Mouse (Mus musculus) stomach, embryonic 15.5 days (tissue): Measurements from ENCODE around the gene Phf5a. TPM values are rescaled to one million over a fixed set of nuclear protein-coding genes. Genes with fewer than 3 reads are reported as not detected.

Experiments used
- ATAC-seq: fragments of 200-750 bp; cut with Nextera tagmentation; 2 replicates; pipeline ENCODE4 v1.8.0; 2017; ENCODE audit warnings: low read depth, moderate number of reproducible peaks, moderate TSS enrichment; ENCODE audit not compliant: insufficient read depth, low FRiP score
- H3K27ac ChIP-seq: fragments of 300-500 bp; sonication (generic); 2 replicates; pipeline ENCODE4 v1.5.1; 2015; ENCODE audit warnings: mild to moderate bottlenecking, inconsistent platforms
- H3K27me3 ChIP-seq: fragments of 300-500 bp; sonication (generic); replicated peaks from 2 replicates; pipeline ENCODE4 v1.6.1; 2015; ENCODE audit warnings: inconsistent platforms
- H3K36me3 ChIP-seq: fragments of 300-500 bp; sonication (generic); 2 replicates; pipeline ENCODE4 v1.6.1; 2015; ENCODE audit warnings: inconsistent platforms
- H3K4me1 ChIP-seq: fragments of 300-500 bp; sonication (generic); 2 replicates; pipeline ENCODE4 v1.6.1; 2015; ENCODE audit warnings: inconsistent platforms
- H3K4me2 ChIP-seq: fragments of 300-500 bp; sonication (generic); 2 replicates; pipeline ENCODE4 v1.6.1; 2015; ENCODE audit warnings: mild to moderate bottlenecking, inconsistent platforms
- H3K4me3 ChIP-seq: fragments of 300-500 bp; sonication (generic); replicated peaks from 2 replicates; pipeline ENCODE4 v1.5.1; 2015; ENCODE audit warnings: inconsistent platforms
- H3K9ac ChIP-seq: fragments of 300-500 bp; sonication (generic); 2 replicates; pipeline ENCODE4 v1.6.1; 2015; ENCODE audit warnings: inconsistent platforms
- H3K9me3 ChIP-seq: fragments of 300-500 bp; sonication (generic); 2 replicates; pipeline ENCODE4 v1.6.1; 2016; ENCODE audit warnings: inconsistent platforms
- WGBS: fragments of 180-500 bp; shearing (Covaris S2); methylation state at CpG from one replicate; pipeline ENCODE4 v1.1.7; 2015; 5-methylcytosine and 5-hydroxymethylcytosine counted together
- polyA plus RNA-seq: library from polyadenylated mRNA; unstranded; fragments of >200 nt; fragmentation: Nextera tagmentation; extraction: Ambion mirVana; gene quantifications from 2 replicates; pipeline ENCODE4 v1.2.1, GENCODE M21; 2015

Phf5a gene
- polyA plus RNA-seq, 1 experiment from 2014 or later, result 134 TPM

GRCm38 (mm10) chr15:81856030-81856790, 15.5 kb downstream of the Phf5a start:
- Histone ChIP-seq H3K36me3 (peaks cover 10% of the 10 kb centered on the region; the same call in 1 of the 2 replicates), H3K4me3 (peak overlapping the region; percentile 93), H3K27ac (peak overlapping the region; percentile 98), H3K4me1 (peaks cover 2% of the 10 kb centered on the region; the same call in 1 of the 2 replicates), H3K27me3 (no peaks in the 10 kb centered on the region), H3K9ac (peak overlapping the region; percentile 97), H3K4me2 (peak overlapping the region; percentile 92), H3K9me3 (no peaks in the 10 kb centered on the region)
- 0% methylated on average over 28 of the region's 28 CpGs for whole genome bisulfite sequencing
- peak; percentile 88 for ATAC-seq

GRCm38 (mm10) chr15:81853081-81853480, 18.6 kb downstream of the Phf5a start:
- H3K27me3 ChIP-seq, result no peaks in the 10 kb centered on the region
- H3K4me3 ChIP-seq, result no peak overlapping the region
- 81% methylated on average over 7 of the region's 7 CpGs for WGBS
- no peaks in the 10 kb centered on the region for H3K9me3 ChIP-seq
- no peak overlapping the region for H3K27ac ChIP-seq
- ATAC-seq, result no peak
- no peak overlapping the region for H3K9ac ChIP-seq
- H3K4me1 ChIP-seq, result peaks cover 2% of the 10 kb centered on the region; the same call in 1 of the 2 replicates
- no peak overlapping the region for H3K4me2 ChIP-seq
- peaks cover 27% of the 10 kb centered on the region for H3K36me3 ChIP-seq

DNA sequence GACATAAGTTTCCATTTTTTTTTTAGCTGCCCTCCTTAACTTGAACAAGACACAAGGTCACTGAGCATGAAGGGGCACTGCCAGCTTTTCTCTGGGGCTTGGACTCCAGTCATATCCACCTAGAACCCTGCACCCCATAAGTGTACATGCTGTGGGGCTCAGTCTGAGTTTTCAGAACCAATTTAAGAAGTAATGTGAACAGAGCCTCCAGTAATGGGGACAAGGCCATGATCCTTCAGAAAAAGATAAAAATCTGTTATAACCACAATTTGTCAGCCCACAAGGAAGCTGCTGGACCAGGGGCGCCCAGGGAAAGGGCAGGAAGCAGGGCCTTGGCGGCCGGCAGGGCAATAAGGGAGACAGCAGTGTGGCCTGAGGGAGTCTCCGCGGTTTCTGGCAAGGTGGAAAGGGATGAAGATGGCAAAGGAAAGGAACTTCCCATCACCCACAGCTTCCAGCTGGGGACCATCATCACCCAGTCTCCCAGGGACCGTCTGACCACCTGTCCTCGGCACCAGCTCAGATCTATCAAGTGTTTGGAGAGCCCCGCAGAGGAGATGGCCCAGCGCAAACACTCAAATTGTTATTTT, 19.2 kb downstream of the Phf5a start:
- Histone ChIP-seq H3K4me1 (peaks cover 2% of the 10 kb centered on the region; the same call in 1 of the 2 replicates), H3K4me3 (no peak overlapping the region), H3K9ac (no peak overlapping the region), H3K27me3 (no peaks in the 10 kb centered on the region), H3K36me3 (peaks cover 33% of the 10 kb centered on the region), H3K27ac (no peak overlapping the region), H3K9me3 (no peaks in the 10 kb centered on the region), H3K4me2 (no peak overlapping the region)
- no peak for ATAC-seq
- WGBS, result 79% methylated on average over 9 of the region's 9 CpGs

GRCm38 (mm10) chr15:81851375-81851774, 20.3 kb downstream of the Phf5a start:
- H3K36me3 ChIP-seq, result peaks cover 37% of the 10 kb centered on the region
- no peak for ATAC-seq
- H3K9me3 ChIP-seq, result no peaks in the 10 kb centered on the region
- H3K4me1 ChIP-seq, result no peaks in the 10 kb centered on the region; the same call in 1 of the 2 replicates
- H3K4me2 ChIP-seq, result no peak overlapping the region
- no peak overlapping the region for H3K9ac ChIP-seq
- WGBS, result 93% methylated on average over 15 of the region's 15 CpGs
- no peak overlapping the region for H3K27ac ChIP-seq
- no peak overlapping the region for H3K4me3 ChIP-seq
- H3K27me3 ChIP-seq, result no peaks in the 10 kb centered on the region

GRCm38 (mm10) chr15:81850718-81851117, 21.0 kb downstream of the Phf5a start:
- WGBS, result 73% methylated on average over 14 of the region's 14 CpGs
- H3K9me3 ChIP-seq, result no peaks in the 10 kb centered on the region
- no peaks in the 10 kb centered on the region for H3K4me1 ChIP-seq
- H3K36me3 ChIP-seq, result peaks cover 37% of the 10 kb centered on the region
- no peak overlapping the region for H3K9ac ChIP-seq
- no peak overlapping the region for H3K4me3 ChIP-seq
- no peaks in the 10 kb centered on the region for H3K27me3 ChIP-seq
- H3K27ac ChIP-seq, result no peak overlapping the region
- no peak overlapping the region for H3K4me2 ChIP-seq
- ATAC-seq, result no peak

DNA sequence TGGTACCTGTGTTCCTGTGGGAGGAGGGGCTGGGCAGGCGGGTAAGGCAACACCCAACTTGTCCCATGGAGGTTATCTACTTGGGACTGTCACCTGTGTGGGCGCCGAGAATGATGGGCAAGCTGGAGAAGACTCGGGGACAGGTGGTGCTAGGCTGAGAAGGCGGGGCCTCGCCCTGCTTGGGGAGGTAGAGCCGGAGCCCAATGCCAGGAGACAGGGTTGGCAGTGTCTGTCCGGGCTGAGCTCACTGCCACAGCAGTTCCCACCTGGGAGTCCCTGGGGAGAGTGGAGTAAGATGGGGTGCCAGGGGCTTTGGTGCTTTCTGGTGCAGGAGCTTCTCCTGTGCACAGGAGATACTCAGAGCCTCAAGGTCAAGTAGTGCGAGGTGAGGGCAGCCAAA, 22.6 kb downstream of the Phf5a start:
- no peak for ATAC-seq
- Histone ChIP-seq H3K27me3 (no peaks in the 10 kb centered on the region), H3K9me3 (no peaks in the 10 kb centered on the region), H3K9ac (no peak overlapping the region), H3K4me3 (no peak overlapping the region), H3K4me1 (no peaks in the 10 kb centered on the region), H3K36me3 (peaks cover 37% of the 10 kb centered on the region), H3K27ac (no peak overlapping the region), H3K4me2 (no peak overlapping the region)
- 80% methylated on average over 9 of the region's 9 CpGs for WGBS

GRCm38 (mm10) chr15:81848301-81848700, 23.4 kb downstream of the Phf5a start:
- H3K9me3 ChIP-seq, result no peaks in the 10 kb centered on the region
- H3K4me3 ChIP-seq, result no peak overlapping the region
- H3K36me3 ChIP-seq, result peaks cover 37% of the 10 kb centered on the region
- no peaks in the 10 kb centered on the region for H3K27me3 ChIP-seq
- H3K9ac ChIP-seq, result no peak overlapping the region
- 38% methylated on average over 7 of the region's 7 CpGs for WGBS
- no peak overlapping the region for H3K27ac ChIP-seq
- ATAC-seq, result no peak
- no peak overlapping the region for H3K4me2 ChIP-seq
- H3K4me1 ChIP-seq, result no peaks in the 10 kb centered on the region

DNA sequence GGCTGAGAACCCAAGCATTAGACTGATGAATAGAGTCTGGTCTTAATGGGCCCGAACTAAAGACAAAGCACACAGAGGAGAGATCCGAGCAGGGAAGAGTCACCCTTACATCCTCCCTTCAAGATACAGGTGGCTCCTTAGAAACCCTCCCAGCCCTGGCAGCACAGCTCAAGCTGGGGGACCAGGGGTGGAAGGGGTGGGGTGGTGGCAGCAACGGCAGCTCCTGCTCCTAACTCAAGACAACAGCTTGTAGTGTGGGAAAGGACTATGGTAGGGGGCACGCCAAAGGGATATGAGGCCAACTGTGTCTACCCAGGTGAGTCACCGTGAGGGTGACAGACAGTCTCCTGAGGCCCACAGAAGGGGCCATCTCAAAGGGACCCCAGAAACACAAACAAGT, 23.9 kb downstream of the Phf5a start:
- H3K36me3 ChIP-seq, result peaks cover 35% of the 10 kb centered on the region
- no peak overlapping the region for H3K27ac ChIP-seq
- WGBS, result 79% methylated on average over 5 of the region's 5 CpGs
- H3K4me2 ChIP-seq, result no peak overlapping the region
- H3K27me3 ChIP-seq, result no peaks in the 10 kb centered on the region
- no peak for ATAC-seq
- no peak overlapping the region for H3K4me3 ChIP-seq
- H3K9ac ChIP-seq, result no peak overlapping the region
- H3K9me3 ChIP-seq, result no peaks in the 10 kb centered on the region
- H3K4me1 ChIP-seq, result no peaks in the 10 kb centered on the region

- H3K9ac ChIP-seq, result no peak overlapping the region
- no peak overlapping the region for H3K4me3 ChIP-seq
- peaks cover 35% of the 10 kb centered on the region for H3K36me3 ChIP-seq
- H3K27me3 ChIP-seq, result no peaks in the 10 kb centered on the region
- H3K4me2 ChIP-seq, result no peak overlapping the region
- H3K27ac ChIP-seq, result no peak overlapping the region
- WGBS, result 86% methylated on average over 4 of the region's 4 CpGs
- H3K4me1 ChIP-seq, result no peaks in the 10 kb centered on the region
- ATAC-seq, result no peak
- no peaks in the 10 kb centered on the region for H3K9me3 ChIP-seq
These were observed 24.6 kb downstream of the Phf5a start for GRCm38 (mm10) chr15:81847161-81847560.

DNA sequence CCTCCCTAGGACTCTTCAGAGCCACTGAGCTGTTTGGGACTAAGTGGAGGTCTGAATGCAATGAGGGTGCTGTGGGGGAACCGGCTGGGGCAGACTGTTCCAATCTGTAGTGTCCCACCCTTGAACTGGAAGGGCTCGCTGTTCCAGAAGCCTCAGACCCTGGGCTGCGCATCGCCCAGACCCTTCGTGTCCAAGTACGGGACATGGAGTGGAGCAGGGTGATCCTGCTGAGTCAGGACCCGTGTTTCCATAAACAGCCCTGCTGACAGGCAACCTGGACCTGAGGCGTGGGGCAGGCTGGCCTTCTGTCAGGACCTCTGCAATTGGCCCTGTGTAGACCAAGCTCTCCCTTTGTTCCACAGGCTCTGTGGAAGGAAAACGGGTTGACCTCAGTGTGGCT, 25.0 kb downstream of the Phf5a start:
- no peaks in the 10 kb centered on the region for H3K9me3 ChIP-seq
- H3K27ac ChIP-seq, result no peak overlapping the region
- H3K36me3 ChIP-seq, result peaks cover 31% of the 10 kb centered on the region
- no peak overlapping the region for H3K4me3 ChIP-seq
- no peak overlapping the region for H3K9ac ChIP-seq
- H3K4me2 ChIP-seq, result no peak overlapping the region
- WGBS, result 79% methylated on average over 9 of the region's 9 CpGs
- H3K27me3 ChIP-seq, result no peaks in the 10 kb centered on the region
- no peaks in the 10 kb centered on the region for H3K4me1 ChIP-seq
- ATAC-seq, result no peak

GRCm38 (mm10) chr15:81845724-81846123, 26.0 kb downstream of the Phf5a start:
- H3K4me1 ChIP-seq, result no peaks in the 10 kb centered on the region
- no peaks in the 10 kb centered on the region for H3K9me3 ChIP-seq
- no peak overlapping the region for H3K4me3 ChIP-seq
- WGBS, result 20% methylated on average over 4 of the region's 4 CpGs
- peak overlapping the region; percentile 31; the same call in 1 of the 2 replicates for H3K27ac ChIP-seq
- peaks cover 22% of the 10 kb centered on the region for H3K36me3 ChIP-seq
- no peak overlapping the region for H3K9ac ChIP-seq
- no peaks in the 10 kb centered on the region for H3K27me3 ChIP-seq
- H3K4me2 ChIP-seq, result no peak overlapping the region
- ATAC-seq, result 0 out of 2 replicates have a peak, but pooled peaks have one; percentile 28

- Histone ChIP-seq H3K4me1 (no peaks in the 10 kb centered on the region), H3K9me3 (no peaks in the 10 kb centered on the region), H3K9ac (no peak overlapping the region), H3K27me3 (no peaks in the 10 kb centered on the region), H3K27ac (no peak overlapping the region), H3K36me3 (peaks cover 17% of the 10 kb centered on the region), H3K4me2 (no peak overlapping the region), H3K4me3 (no peak overlapping the region)
- WGBS, result 77% methylated on average over 5 of the region's 5 CpGs
- ATAC-seq, result no peak
These were observed 26.6 kb downstream of the Phf5a start for GRCm38 (mm10) chr15:81845033-81845625.
